Mouse (Mus musculus): ENCODE results near the gene Mr1. TPM values are rescaled to one million over a fixed set of nuclear protein-coding genes. Genes with fewer than 3 reads are reported as not detected.

Gene Mr1
- polyA plus RNA-seq, 1 experiment from 2014 or later = 34.0 TPM

DNA sequence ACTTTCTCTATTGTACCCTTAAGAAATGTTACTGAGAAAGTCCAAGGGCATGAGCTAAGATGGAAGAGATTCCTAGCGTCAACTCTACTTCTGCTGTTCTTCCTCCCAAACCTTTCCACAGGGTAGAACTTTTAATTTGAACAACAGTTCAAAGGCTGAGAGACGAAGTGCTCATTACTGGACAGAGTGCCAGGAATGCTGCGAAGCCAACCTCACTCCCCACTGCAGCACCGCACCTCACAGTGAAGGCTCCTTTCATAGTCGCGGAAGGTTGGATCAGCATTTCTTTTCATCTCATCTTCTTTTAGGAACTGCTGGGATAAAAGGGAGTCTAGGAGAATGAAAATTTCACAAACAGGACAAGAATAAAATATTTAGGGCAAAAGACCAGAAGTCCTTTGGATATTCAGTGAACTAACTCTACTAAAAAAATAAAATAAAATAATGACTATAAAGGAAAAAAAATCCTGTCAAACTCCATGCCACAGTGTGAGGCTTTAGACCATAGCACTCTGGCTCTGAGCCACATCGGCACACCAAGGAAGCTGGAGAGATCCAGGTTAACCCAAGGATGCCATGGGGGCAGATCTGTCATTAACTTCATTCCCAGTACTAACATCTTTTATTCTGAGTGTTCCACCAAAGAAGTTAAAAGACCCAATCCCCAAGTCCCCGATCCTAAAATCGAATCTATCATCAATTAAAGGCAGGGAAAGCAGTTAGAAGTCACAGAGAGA is 52.5 kb downstream of the Mr1 start:
- DNase-seq (ENCODE audit: low spot score) = no peak

DNA sequence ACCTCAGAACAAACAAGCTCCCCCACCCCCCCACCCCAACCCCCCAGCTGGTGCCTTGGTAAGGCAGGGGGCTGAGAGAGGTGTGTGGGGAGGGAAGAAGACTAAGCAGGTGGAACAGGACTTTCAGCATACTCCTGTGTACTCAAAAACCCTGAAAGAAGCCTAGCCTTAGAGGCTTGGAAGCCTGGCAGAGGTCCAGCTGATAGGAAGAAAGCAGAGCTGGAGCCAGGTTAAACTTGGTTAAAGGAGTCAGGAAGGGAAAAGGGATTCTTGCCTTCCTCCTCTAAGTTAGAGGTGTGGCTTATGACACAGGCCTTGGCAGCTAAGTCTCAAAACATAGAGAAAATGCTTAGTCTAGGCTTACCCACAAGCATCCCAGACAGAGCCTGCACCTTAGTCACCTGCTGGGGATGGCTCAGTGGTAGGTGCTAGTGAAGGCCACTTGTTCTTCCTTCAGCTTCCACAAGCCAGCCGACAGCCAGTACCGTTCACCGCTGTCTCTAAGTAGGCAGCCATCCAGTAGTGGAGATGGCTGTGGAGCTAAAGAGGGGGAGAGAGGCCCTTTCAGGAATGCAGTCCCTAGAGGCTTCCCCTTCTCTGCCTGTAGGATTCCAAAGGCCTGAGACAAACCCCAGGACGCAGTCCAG is 53.3 kb downstream of the Mr1 start:
- DNase-seq (ENCODE audit: low spot score) = no peak

GRCm38 (mm10) chr1:155091842-155092800 is 54.5 kb downstream of the Mr1 start:
- no peak for DNase-seq (ENCODE audit: low spot score)

- DNase-seq (ENCODE audit: low spot score) = no peak
These were observed 55.2 kb downstream of the Mr1 start for GRCm38 (mm10) chr1:155091374-155091841.

GRCm38 (mm10) chr1:155090736-155091135 is 55.9 kb downstream of the Mr1 start:
- no peak for DNase-seq (ENCODE audit: low spot score)

DNA sequence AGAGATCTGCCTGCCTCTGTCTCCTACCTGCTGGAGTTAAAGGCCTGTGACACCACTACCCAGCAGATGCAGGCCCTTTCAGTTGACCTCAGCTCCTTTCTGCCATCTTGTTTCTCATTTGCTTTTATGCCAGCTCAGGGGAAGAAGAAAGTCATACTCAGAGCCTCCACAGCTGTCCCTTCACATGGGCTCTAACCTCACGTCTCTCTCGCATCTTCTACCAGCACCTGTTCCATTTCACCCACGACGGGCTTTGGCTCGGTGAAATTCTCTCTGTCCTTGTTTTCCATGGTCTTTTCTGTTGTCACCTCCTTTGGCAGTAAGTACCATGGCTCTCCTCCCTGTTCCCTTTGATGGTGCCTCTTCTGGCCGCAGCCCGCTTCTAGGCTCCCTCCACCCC is 56.3 kb downstream of the Mr1 start:
- no peak for DNase-seq (ENCODE audit: low spot score)

DNA sequence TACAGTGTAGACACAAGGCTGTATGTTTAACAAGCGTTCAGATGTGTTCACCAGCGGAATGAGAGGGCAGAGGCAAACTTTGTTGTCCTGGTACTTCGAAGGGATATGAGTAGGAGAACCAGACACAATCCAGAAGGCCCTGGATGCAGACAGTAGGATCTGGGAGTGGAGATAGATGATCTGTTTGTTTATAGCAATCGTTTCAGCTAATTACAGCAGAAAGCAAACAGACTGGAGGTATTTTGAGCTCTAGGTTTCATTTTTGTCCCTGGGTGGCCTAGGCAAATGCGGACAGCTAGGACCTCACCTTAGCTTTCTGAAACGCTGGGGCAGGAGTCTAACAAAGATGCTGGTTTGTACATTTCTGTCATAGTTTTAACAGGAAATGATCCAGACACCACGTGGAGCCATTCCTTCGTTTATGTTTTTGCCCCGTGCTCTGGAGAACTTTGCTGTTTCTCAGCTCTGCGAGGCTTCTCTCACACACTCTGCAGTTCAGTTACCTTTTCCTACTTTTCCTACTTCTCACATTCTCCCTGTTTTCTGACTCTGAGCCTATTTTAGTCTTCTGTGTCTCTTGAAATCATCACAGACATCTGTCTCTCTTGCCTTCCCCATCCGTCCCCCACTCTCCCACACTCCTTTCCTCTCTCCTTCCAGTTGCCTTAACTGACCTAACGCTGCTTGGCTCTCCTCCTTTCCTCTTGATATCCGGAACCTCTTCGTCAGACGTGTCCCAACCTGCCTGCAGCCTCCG is 57.6 kb downstream of the Mr1 start:
- DNase-seq (ENCODE audit: low spot score) = no peak

- DNase-seq (ENCODE audit: low spot score) = no peak
These were observed 58.6 kb downstream of the Mr1 start for GRCm38 (mm10) chr1:155088046-155088445.

GRCm38 (mm10) chr1:155086893-155087292 is 59.7 kb downstream of the Mr1 start:
- peak; percentile 58 for DNase-seq (ENCODE audit: low spot score)

DNA sequence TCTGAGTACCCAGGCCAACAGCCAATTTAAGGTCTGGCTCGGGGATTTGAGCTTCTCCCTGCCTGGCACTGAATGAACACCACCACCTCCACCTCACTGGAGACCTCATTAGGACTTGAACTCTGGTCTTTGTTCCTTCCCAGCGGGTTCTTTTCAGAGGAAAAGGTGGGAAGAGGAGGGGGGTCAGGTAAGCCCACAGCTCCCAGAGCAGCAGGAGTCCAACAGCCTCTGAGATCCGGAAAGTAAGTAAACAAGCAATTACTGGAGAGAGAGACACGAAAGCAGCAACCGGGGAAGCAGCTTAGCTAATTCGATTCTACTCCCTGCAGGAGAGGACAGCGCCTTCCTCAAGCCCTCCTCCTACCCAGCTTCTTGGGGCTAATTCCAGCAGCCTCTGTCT is 60.2 kb downstream of the Mr1 start:
- DNase-seq (ENCODE audit: low spot score) = no peak

GRCm38 (mm10) chr1:155084839-155085238 is 61.8 kb downstream of the Mr1 start:
- DNase-seq (ENCODE audit: low spot score) = no peak

DNA sequence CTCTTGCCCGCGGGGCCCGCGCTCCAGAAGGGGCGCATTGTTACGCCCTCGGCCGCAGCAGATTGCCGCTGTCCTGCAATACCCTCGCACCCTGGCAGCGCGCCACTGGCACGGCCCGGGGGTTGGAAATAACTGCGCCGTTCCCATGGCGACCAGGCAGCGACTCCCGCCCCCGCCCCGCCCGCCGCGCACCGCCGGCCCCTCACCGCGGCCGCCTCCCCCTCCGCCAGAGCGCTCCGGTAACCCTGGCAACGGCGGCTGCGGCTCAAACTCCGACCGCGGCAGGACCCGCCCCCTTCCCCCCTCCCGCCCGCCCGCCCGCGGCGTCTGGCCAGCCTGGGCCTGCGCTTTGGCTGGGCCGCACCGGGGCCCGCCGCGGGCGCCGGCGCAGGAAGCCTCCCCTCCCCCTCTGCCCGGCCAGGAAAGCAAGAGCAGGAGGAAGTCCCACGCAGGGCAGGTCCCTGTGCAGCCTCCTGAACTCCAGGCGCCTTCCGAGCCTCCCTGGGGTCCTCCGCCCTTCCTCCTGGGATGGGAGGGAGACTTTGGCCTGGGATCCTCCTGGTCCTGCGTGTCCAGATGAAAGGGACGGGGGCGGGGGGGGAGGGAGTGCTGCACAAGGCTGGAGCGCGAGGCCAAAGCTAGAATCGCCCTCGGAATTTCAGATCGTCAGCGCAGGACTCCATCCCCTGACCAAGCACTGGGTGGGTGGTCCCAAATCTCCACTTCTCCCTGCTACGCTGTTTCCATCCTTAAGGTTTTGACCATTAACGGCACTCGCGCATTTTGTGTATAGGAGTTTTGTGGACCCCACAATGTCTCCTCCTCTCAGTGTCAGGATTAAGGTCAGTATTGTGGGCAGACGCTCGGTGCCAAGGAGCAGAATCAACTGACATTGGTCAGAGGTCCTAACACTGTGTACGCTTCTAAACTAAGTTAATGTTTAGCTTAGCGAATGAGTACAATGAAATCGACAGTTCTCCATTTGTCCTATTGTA is 63.0 kb downstream of the Mr1 start:
- peak; percentile 83 for DNase-seq (ENCODE audit: low spot score)

DNA sequence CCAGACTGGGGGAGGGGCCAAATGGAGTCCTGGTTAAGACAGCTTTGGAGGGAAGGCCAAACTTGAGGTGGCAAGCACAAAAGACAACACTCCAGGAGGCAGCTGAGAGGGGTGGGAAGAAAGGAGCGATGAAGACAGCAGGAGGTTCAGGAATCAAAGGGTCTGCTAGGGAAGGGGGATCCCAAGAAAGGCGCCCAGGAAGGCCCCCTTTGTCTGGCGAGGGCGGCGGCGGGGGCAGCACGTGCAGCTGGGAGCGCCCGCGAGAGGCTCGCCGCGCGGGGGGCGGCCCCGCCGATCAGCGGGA is 63.7 kb downstream of the Mr1 start:
- peak; percentile 75 for DNase-seq (ENCODE audit: low spot score)

DNA sequence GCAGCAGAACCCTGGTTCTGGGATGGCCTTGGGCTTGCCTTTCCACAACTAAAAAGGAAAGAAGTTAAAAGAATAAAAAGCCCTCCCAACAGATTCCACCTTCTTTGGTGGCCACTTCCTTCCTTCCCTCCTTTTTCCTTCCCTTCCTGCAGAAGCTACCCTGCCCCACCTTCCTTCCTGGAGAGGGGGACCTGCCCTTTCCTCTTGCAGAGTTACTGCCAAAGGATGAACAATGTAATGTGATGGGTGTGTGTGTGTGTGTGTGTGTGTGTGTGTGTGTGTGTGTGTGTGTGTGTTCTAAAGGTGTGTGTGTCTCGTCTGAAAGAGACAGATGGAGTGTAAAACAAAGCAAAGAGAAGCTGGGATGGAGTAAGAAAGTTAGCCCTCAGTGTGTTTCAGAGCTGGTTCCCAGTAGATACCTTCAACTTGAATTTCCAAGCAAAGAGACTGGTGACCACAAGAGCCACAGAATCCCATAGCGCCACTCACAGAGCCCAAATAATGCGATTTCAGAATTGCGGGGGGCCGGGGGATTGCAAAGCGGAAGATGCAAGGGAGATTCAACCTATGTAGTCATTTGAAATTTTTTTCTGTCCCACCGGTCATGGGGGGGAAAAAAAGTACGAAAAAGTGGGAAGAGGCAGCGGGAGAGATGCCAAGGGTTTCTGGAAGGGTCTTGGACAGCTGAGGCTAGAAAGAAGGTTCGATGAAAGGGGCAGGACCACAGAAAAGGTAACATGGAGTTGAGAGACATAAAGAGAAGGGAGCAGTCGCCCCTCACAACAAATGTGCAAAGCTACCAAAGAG is 64.3 kb downstream of the Mr1 start:
- DNase-seq (ENCODE audit: low spot score) = no peak

GRCm38 (mm10) chr1:155077675-155078074 is 68.9 kb downstream of the Mr1 start:
- DNase-seq (ENCODE audit: low spot score) = no peak
